Mouse (Mus musculus): ENCODE data around the gene Fam19a1. TPM values are rescaled to one million over a fixed set of nuclear protein-coding genes. Genes with fewer than 3 reads are reported as not detected.

The Fam19a1 gene
- polyA plus RNA-seq, 1 experiment from 2014 or later = 2.3 TPM

- H3K27ac ChIP-seq (ENCODE audit: low read length) = no peak overlapping the region
- H3K36me3 ChIP-seq (ENCODE audit: insufficient read depth, low read length) = no peaks in the 10 kb centered on the region
- ATAC-seq (no peak), DNase-seq (ENCODE audit: low spot score) (no peak)
- H3K9ac ChIP-seq (replicated peaks; ENCODE audit: low read depth) = no peak overlapping the region
- H3K4me3 ChIP-seq (ENCODE audit: low read depth, low read length) = no peak overlapping the region
- no peaks in the 10 kb centered on the region for H3K9me3 ChIP-seq (ENCODE audit: low read length)
- H3K4me1 ChIP-seq (ENCODE audit: insufficient read depth, low read depth, low read length) = no peaks in the 10 kb centered on the region
- no peak for TF ChIP-seq EP300 (IDR thresholded peaks at IDR 0.05)
- WGBS = 71% methylated on average over 4 of the region's 4 CpGs
- no peak overlapping the region for H3K4me2 ChIP-seq (replicated peaks; ENCODE audit: low read depth, low read length)
- no peaks in the 10 kb centered on the region for H3K27me3 ChIP-seq (replicated peaks; ENCODE audit: insufficient read depth, low read length)
These were observed 305.9 kb downstream of the Fam19a1 start for GRCm38 (mm10) chr6:96418866-96419265.

GRCm38 (mm10) chr6:96419704-96420382 is 306.9 kb downstream of the Fam19a1 start:
- no peak for ATAC-seq
- 87% methylated on average over 5 of the region's 5 CpGs for WGBS
- H3K27me3 ChIP-seq (replicated peaks; ENCODE audit: insufficient read depth, low read length) = no peaks in the 10 kb centered on the region
- H3K27ac ChIP-seq (ENCODE audit: low read length) = no peak overlapping the region
- H3K36me3 ChIP-seq (ENCODE audit: insufficient read depth, low read length) = no peaks in the 10 kb centered on the region
- no peak overlapping the region for H3K4me2 ChIP-seq (replicated peaks; ENCODE audit: low read depth, low read length)
- no peak overlapping the region for H3K9ac ChIP-seq (replicated peaks; ENCODE audit: low read depth)
- no peaks in the 10 kb centered on the region for H3K4me1 ChIP-seq (ENCODE audit: insufficient read depth, low read depth, low read length)
- H3K4me3 ChIP-seq (ENCODE audit: low read depth, low read length) = no peak overlapping the region
- DNase-seq (ENCODE audit: low spot score) = no peak
- TF ChIP-seq CTCF (IDR thresholded peaks at IDR 0.05) (no peak), EP300 (IDR thresholded peaks at IDR 0.05) (no peak)
- no peaks in the 10 kb centered on the region for H3K9me3 ChIP-seq (ENCODE audit: low read length)

- no peak overlapping the region for H3K27ac ChIP-seq (ENCODE audit: low read length)
- no peak for ATAC-seq
- H3K4me1 ChIP-seq (ENCODE audit: insufficient read depth, low read depth, low read length) = no peaks in the 10 kb centered on the region
- H3K9me3 ChIP-seq (ENCODE audit: low read length) = no peaks in the 10 kb centered on the region
- WGBS = 46% methylated on average over 2 of the region's 2 CpGs
- no peaks in the 10 kb centered on the region for H3K36me3 ChIP-seq (ENCODE audit: insufficient read depth, low read length)
- TF ChIP-seq EP300 (IDR thresholded peaks at IDR 0.05) = no peak
- H3K4me3 ChIP-seq (ENCODE audit: low read depth, low read length) = no peak overlapping the region
- H3K27me3 ChIP-seq (replicated peaks; ENCODE audit: insufficient read depth, low read length) = no peaks in the 10 kb centered on the region
- no peak for DNase-seq (ENCODE audit: low spot score)
- no peak overlapping the region for H3K4me2 ChIP-seq (replicated peaks; ENCODE audit: low read depth, low read length)
- H3K9ac ChIP-seq (replicated peaks; ENCODE audit: low read depth) = no peak overlapping the region
These were observed 307.6 kb downstream of the Fam19a1 start for GRCm38 (mm10) chr6:96420515-96420914.

- Histone ChIP-seq H3K27ac (ENCODE audit: low read length) (no peak overlapping the region), H3K4me3 (ENCODE audit: low read depth, low read length) (no peak overlapping the region), H3K9me3 (ENCODE audit: low read length) (no peaks in the 10 kb centered on the region), H3K36me3 (ENCODE audit: insufficient read depth, low read length) (no peaks in the 10 kb centered on the region), H3K4me1 (ENCODE audit: insufficient read depth, low read depth, low read length) (no peaks in the 10 kb centered on the region), H3K27me3 (replicated peaks; ENCODE audit: insufficient read depth, low read length) (no peaks in the 10 kb centered on the region), H3K4me2 (replicated peaks; ENCODE audit: low read depth, low read length) (no peak overlapping the region), H3K9ac (replicated peaks; ENCODE audit: low read depth) (no peak overlapping the region)
- DNase-seq (ENCODE audit: low spot score) (peak; percentile 53), ATAC-seq (peak; percentile 75)
- peak; percentile 85 for TF ChIP-seq EP300 (IDR thresholded peaks at IDR 0.05)
- no peak for TF ChIP-seq CTCF (IDR thresholded peaks at IDR 0.05)
- 36% methylated on average over 6 of the region's 6 CpGs for WGBS
These were observed 316.4 kb downstream of the Fam19a1 start for GRCm38 (mm10) chr6:96429390-96429789.

- WGBS = 26% methylated on average over 3 of the region's 3 CpGs
- Histone ChIP-seq H3K36me3 (ENCODE audit: insufficient read depth, low read length) (no peaks in the 10 kb centered on the region), H3K9me3 (ENCODE audit: low read length) (no peaks in the 10 kb centered on the region), H3K4me3 (ENCODE audit: low read depth, low read length) (no peak overlapping the region), H3K9ac (replicated peaks; ENCODE audit: low read depth) (no peak overlapping the region), H3K27ac (ENCODE audit: low read length) (no peak overlapping the region), H3K27me3 (replicated peaks; ENCODE audit: insufficient read depth, low read length) (no peaks in the 10 kb centered on the region), H3K4me2 (replicated peaks; ENCODE audit: low read depth, low read length) (no peak overlapping the region), H3K4me1 (ENCODE audit: insufficient read depth, low read depth, low read length) (no peaks in the 10 kb centered on the region)
- DNase-seq (ENCODE audit: low spot score) (peak; percentile 39), ATAC-seq (peak; percentile 56; the same call in 1 of the 2 replicates)
- TF ChIP-seq EP300 (IDR thresholded peaks at IDR 0.05) (no peak), CTCF (IDR thresholded peaks at IDR 0.05) (peak; percentile 70)
These were observed 319.4 kb downstream of the Fam19a1 start for GRCm38 (mm10) chr6:96432397-96432796.

- Histone ChIP-seq H3K27me3 (replicated peaks; ENCODE audit: insufficient read depth, low read length) (no peaks in the 10 kb centered on the region), H3K9ac (replicated peaks; ENCODE audit: low read depth) (no peak overlapping the region), H3K4me1 (ENCODE audit: insufficient read depth, low read depth, low read length) (no peaks in the 10 kb centered on the region), H3K4me2 (replicated peaks; ENCODE audit: low read depth, low read length) (no peak overlapping the region), H3K9me3 (ENCODE audit: low read length) (no peaks in the 10 kb centered on the region), H3K27ac (ENCODE audit: low read length) (no peak overlapping the region), H3K36me3 (ENCODE audit: insufficient read depth, low read length) (no peaks in the 10 kb centered on the region), H3K4me3 (ENCODE audit: low read depth, low read length) (no peak overlapping the region)
- 68% methylated on average over 1 of the region's 1 CpGs for WGBS
- no peak for DNase-seq (ENCODE audit: low spot score)
- no peak for ATAC-seq
- no peak for TF ChIP-seq EP300 (IDR thresholded peaks at IDR 0.05)
- no peak for TF ChIP-seq CTCF (IDR thresholded peaks at IDR 0.05)
These were observed 320.9 kb downstream of the Fam19a1 start for GRCm38 (mm10) chr6:96433896-96434295.

GRCm38 (mm10) chr6:96435545-96435944 is 322.6 kb downstream of the Fam19a1 start:
- no peak for TF ChIP-seq CTCF (IDR thresholded peaks at IDR 0.05)
- TF ChIP-seq EP300 (IDR thresholded peaks at IDR 0.05) = no peak
- Histone ChIP-seq H3K36me3 (ENCODE audit: insufficient read depth, low read length) (no peaks in the 10 kb centered on the region), H3K4me3 (ENCODE audit: low read depth, low read length) (no peak overlapping the region), H3K9me3 (ENCODE audit: low read length) (no peaks in the 10 kb centered on the region), H3K9ac (replicated peaks; ENCODE audit: low read depth) (no peak overlapping the region), H3K27me3 (replicated peaks; ENCODE audit: insufficient read depth, low read length) (no peaks in the 10 kb centered on the region), H3K4me2 (replicated peaks; ENCODE audit: low read depth, low read length) (no peak overlapping the region), H3K4me1 (ENCODE audit: insufficient read depth, low read depth, low read length) (no peaks in the 10 kb centered on the region), H3K27ac (ENCODE audit: low read length) (no peak overlapping the region)
- WGBS = 82% methylated on average over 2 of the region's 2 CpGs
- DNase-seq (ENCODE audit: low spot score) (no peak), ATAC-seq (no peak)

Measured in lung, postnatal 0 days (tissue).